Mouse (Mus musculus): ENCODE data around the gene Olfr308. TPM values are rescaled to one million over a fixed set of nuclear protein-coding genes. Genes with fewer than 3 reads are reported as not detected.

The Olfr308 gene
- polyA plus RNA-seq (2012; rRNA removed) = not detected in 2 replicates

GRCm38 (mm10) chr7:86325530-86325929, at the start of gene Olfr308:
Olfr308 (minus strand) TSS chr7:86325630.

GRCm38 (mm10) chr7:86366828-86367227, 41.4 kb upstream of the Olfr308 start, which contains the start of gene Olfr305:
Olfr305 (minus strand) TSS chr7:86366928.

GRCm38 (mm10) chr7:86337486-86337885, 12.1 kb upstream of the Olfr308 start, which contains the start of gene Olfr307:
Olfr307 (minus strand) TSS chr7:86337586.

GRCm38 (mm10) chr7:86313608-86314007, 11.8 kb downstream of the Olfr308 start, which contains the start of gene Olfr309:
Olfr309 (minus strand) TSS chr7:86313708.

GRCm38 (mm10) chr7:86277072-86277471, 48.4 kb downstream of the Olfr308 start, which contains the start of gene Olfr310:
Olfr310 (minus strand) TSS chr7:86277172.

Other genes starting within 250 kb of the Olfr308 start
- not detected in 2 replicates for gene Vmn2r75, start 153.9 kb downstream of the Olfr308 start, polyA plus RNA-seq (2012; rRNA removed)
- gene Vmn2r76, start 79.3 kb downstream of the Olfr308 start, polyA plus RNA-seq (2012; rRNA removed) = not detected in 2 replicates
- gene Olfr310, start 48.5 kb downstream of the Olfr308 start, polyA plus RNA-seq (2012; rRNA removed) = not detected in 2 replicates
- gene Olfr309, start 11.9 kb downstream of the Olfr308 start, polyA plus RNA-seq (2012; rRNA removed) = not detected in 2 replicates
- not detected in 2 replicates for gene Olfr307, start 12.0 kb upstream of the Olfr308 start, polyA plus RNA-seq (2012; rRNA removed)
- gene Olfr305, start 41.3 kb upstream of the Olfr308 start, polyA plus RNA-seq (2012; rRNA removed) = not detected in 2 replicates
- not detected in 2 replicates for gene Olfr304, start 61.0 kb upstream of the Olfr308 start, polyA plus RNA-seq (2012; rRNA removed)
- not detected in 2 replicates for gene Olfr303, start 72.2 kb upstream of the Olfr308 start, polyA plus RNA-seq (2012; rRNA removed)
- not detected in 2 replicates for gene Olfr301, start 78.2 kb upstream of the Olfr308 start, polyA plus RNA-seq (2012; rRNA removed)
- not detected in 2 replicates for gene Olfr299, start 134.3 kb upstream of the Olfr308 start, polyA plus RNA-seq (2012; rRNA removed)
- gene Olfr298, start 166.9 kb upstream of the Olfr308 start, polyA plus RNA-seq (2012; rRNA removed) = not detected in 2 replicates
- not detected in 2 replicates for gene Olfr297, start 194.3 kb upstream of the Olfr308 start, polyA plus RNA-seq (2012; rRNA removed)

Measured in central nervous system, embryonic 14 days (tissue).